Mouse (Mus musculus): ENCODE data around the gene 4933421I07Rik.

Gene 4933421I07Rik

GRCm38 (mm10) chr7:42447850-42448249 is at the start of gene 4933421I07Rik:
TSS of gene 4933421I07Rik (minus strand) at chr7:42448120.
- no peak for DNase-seq (ENCODE audit: low spot score in 2 of 2)

- DNase-seq (ENCODE audit: low spot score in 2 of 2): no peak
These were observed 49.4 kb upstream of the 4933421I07Rik start for GRCm38 (mm10) chr7:42497356-42497755.

- DNase-seq (ENCODE audit: low spot score in 2 of 2): no peak
These were observed 48.3 kb upstream of the 4933421I07Rik start for GRCm38 (mm10) chr7:42496202-42496601.

DNA sequence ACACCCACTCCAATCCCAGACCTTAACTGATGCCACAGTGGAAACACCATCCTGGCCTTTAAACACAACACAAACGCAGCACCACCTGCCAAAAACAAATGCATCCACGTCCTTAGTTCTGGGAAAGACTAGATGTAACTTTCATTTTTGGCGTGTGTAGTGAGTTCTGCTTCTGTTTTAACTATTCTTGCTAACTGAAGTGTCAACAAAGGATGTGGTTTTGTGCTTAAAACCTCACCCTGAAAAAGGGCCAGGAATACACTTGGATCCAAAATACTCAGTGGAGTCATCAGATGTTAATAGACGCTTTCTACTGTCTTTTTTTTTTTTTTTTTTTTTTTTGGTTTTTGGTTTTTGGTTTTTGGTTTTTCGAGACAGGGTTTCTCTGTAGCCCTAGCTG is 42.9 kb upstream of the 4933421I07Rik start:
- DNase-seq (ENCODE audit: low spot score in 2 of 2): no peak

DNA sequence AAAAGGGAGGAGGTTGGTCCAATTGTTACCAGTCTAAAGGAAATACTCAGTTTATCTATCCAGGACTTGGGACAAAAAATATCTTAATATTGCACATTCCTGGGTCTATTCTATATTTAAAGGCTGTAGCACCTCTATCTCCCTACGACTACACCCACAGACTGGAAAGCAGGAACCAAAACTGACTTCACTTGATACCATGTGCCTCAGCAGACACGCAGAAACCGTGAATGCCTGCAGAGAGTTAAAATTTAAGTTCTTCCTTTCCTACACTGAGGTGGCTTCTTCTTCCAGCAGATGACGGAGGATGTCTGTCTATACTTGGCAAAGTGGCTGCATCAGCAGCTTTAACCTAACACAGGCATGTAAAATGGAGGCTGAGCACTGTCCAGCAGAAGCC is 42.4 kb upstream of the 4933421I07Rik start:
- no peak for DNase-seq (ENCODE audit: low spot score in 2 of 2)

DNA sequence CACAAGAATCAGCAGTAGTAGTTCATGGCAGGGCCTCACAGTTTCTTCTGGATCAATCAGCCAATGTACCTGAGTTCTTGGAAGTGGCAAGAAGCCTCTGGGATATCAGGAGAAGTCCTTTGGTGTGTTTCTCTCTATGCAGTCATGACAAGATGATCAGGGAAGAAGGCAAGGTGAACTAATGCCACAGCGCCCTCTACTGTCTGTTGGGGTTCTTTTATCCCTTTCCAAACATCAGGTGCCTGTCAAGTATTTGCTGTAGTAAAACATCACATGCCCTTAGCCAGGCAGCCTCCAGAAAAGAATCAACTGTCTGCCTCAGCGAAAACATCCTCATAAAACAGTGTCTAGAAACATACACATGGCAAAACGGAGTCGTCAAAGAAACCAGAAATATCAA is 6.7 kb upstream of the 4933421I07Rik start:
- no peak for DNase-seq (ENCODE audit: low spot score in 2 of 2)

- no peak for DNase-seq (ENCODE audit: low spot score in 2 of 2)
These were observed 2.7 kb upstream of the 4933421I07Rik start for GRCm38 (mm10) chr7:42450618-42451017.

DNA sequence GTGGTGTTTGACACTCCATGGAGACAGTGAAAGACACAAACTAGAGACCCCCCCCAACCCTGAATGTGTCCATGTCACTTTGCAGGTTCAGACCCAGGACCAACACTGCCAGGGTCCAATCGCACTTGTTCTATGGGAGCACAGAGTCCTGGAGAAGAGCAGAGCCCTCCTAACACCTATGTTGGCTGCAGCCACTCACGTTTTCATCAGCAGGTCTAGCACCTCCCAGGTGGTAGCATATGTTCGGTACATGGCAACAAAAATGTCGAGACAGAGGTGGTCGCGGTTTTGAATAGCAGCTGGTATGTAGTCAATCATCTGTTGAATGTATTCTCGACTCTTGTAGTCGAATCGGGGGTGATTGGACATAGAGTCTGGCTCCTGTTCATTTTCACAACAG is 568 bp downstream of the 4933421I07Rik start:
- no peak for DNase-seq (ENCODE audit: low spot score in 2 of 2)

All from right cerebral cortex, postnatal 10 days (tissue).